Mouse (Mus musculus) B cell, adult 2 months (primary cell): Measurements from ENCODE around the gene Stk25.
A peak's percentile ranks its signal among the peaks of the same experiment; 100 is the strongest.
"Not testable (repeated sequence)": the region's sequence is repeated elsewhere in the genome, so short reads cannot be mapped to it uniquely, and the experiment has no call there.

Experiments used
- DNase-seq, 2 experiments: peaks; one replicate each; pipeline ENCODE4 v3.0.0; 2022

Gene Stk25

DNA sequence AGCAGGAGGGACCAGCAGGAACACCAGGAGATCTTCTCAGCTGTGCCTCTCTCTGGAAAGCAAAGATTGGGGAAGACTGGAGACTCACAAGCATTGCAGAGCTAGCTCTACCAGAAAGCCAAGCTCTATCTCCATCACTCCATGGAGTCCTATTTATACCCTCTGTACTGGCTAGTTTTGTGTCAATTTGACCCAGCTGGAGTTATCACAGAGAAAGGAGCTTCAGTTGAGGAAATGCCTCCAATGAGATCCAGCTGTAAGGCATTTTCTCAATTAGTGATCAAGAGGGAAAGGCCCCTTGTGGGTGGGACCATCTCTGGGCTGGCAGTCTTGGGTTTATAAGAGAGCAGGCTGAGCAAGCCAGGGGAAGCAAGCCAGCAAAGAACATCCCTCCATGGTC is at the start of gene Stk25:
Gene Stk25, minus strand, starts transcription at position 101 of the 400 bp plus-strand sequence.
- DNase-seq = not testable (repeated sequence)

DNA sequence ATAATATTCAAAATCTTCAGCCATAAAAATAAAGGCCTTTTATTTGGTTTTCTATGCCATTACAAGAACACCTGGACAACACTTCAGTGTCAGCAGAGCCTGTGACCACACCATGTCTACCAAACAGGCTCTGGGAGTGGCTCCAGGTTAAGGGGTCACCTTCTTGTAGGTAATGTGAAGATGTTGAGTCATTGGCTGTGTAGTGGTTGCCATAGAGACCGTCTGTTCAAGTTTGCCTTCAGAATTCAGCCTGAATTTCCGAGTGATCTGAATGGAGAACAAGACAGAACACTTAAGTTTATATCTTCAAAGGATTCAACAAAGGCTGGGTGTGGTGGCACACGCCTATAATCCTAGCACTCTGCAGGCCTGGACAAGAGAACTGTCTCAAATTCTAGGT is 46.9 kb upstream of the Stk25 start:
- no peak for DNase-seq

DNA sequence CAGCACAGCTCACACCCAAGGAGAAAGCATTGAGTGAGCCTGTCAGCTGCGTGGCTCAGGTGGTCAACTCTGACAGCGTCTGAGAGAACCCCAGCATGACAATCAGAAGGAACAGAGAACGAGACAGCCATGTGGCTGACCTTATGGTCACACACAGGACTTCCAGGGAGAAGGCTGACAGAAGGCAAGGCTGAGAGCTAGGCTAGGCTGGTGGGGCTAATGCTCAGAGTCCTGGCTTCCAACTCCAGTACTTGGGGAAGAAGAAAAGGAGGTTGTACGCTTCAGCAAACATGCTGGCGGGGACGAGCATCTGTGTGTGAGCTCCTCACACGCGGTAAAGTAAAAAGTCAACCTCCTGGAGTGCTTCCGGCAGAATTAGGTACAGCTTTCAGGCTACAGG is 45.9 kb upstream of the Stk25 start:
- DNase-seq = no peak

DNA sequence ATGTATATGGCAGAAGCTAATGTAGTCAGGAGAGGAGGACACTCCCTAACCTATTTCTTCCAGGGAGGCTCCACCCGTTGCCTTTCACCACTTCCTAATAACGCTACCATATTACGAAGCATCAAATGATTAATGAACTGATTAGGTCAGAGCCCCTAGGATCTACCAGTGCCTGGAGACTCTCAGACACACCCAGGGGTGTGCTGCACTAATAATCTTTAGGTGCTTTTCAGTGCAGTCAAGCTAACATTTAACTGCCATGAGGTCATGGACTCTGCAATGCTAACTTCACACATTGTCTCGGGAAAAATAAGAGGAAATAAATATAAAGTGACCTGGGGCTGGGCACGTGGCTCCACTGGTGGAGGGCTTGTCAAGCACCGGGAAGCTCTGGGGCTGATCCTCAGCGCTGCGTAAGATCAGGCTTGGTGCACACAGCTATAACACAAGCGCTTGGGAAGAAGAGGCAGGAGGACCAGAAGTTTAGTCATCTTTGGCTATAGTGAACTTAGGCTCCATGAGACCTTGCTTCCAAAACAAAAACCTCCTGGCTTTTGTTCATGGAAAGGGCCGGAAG is 45.1 kb upstream of the Stk25 start:
- DNase-seq = no peak

DNA sequence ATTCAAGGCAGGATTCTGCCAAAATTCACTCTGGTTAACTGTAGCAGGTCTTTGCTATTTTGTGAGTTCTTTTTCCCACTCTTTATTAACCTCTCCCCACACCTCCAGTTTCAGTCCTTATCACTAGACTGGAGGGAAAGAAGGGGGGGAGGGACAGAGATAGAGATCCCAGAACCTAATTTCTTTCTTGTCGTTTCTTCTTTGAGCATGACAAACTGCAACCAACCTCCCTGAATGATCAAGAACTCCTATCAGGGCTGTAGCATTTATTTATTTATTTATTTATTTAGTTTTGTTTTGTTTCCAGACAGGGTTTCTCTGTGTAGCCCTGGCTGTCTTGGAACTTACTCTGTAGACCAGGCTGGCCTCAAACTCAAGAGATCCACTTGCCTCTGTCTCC is 43.6 kb upstream of the Stk25 start:
- no peak for DNase-seq

DNA sequence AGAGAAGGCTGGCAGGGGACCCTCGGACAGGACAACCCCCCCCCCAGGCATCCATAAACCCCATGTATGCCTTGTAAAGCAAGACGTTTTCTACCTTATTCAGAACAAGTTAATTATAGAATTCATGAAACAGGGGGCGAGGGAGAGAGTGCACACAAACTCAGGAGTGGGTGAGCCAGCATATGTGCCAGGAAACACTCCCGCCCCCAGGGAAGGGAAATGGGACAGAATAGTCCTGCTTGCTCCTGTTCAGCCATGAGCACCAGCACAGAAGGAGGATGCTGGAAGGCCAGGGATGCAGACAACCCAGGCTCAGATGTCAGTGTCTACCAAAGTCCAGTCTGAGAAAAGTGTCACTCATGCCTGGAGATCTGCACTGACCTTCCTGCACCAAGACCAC is 40.7 kb upstream of the Stk25 start:
- no peak for DNase-seq

DNA sequence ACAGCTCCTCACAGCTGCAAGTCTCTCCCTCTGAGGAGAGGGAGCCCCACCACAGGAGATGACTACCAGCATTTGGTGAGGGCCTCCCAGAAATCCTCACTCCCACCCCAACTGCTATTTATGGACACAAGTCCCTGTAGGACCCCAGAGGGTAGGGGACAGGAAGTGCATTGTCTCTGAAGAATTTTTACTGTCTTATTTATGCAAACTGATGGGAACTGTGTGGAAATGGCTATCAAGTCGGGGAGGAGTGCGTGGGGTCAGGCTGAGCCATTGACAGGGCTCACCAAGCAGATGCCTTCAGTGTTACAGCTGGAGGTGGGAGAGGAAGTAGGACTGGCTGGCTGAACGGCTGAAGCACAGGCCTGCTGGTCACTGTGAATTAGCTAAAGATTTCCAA is 38.9 kb upstream of the Stk25 start:
- no peak for DNase-seq

DNA sequence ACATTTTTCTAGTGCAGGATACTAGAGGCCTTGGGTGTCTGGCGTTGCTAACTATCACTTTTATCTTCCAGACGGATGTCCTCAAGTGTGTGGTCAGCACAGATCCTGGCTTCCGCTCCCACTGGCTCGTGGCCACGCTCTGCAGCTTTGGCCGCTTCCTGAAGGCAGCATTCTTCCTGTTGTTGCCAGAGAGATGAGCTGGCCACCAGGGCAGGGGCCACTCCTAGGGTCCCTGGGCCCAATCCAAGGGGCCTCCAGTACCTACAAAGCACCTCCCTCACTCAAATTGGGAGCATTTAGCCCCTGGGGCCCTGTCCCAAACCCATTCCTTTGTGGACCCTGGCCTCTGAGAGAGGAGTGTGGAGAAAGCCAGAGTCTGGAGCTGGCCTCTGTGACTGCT is 36.5 kb upstream of the Stk25 start:
- DNase-seq = no peak

DNA sequence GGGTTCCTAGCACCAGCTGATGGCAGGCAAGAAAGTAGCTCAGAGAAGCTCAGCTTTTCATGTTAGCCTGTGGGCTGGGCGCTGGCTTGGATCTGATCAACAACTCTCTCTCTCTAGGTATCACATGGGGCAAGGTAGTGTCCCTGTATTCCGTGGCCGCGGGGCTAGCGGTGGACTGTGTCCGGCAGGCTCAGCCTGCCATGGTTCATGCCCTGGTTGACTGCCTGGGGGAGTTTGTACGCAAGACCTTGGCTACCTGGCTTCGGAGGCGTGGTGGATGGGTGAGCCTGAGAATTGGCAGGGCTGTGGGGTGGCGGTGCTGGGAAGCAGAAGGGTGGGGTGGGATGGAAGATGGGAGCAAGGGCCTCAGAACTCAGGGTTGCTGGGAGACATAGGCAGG is 35.5 kb upstream of the Stk25 start:
- DNase-seq = no peak

DNA sequence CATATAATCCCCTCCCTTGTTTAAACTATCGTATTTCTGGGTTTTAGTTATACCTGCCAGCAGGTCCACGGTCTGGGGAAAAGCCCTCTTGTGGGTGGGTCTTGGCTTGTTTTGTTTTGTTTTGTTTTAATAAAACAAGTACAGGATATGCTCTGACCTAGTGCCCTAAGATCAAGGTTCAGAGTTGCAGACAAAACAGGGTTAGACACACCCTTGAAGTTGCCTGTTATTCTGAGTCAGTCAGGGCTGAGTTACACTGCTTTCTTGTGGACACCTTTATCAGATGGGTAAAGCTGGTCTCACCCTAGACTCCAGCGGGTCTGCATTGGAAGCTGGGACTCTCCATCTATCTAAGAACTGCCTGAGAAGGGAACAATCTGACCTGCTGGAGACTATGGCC is 35.0 kb upstream of the Stk25 start:
- DNase-seq = no peak

DNA sequence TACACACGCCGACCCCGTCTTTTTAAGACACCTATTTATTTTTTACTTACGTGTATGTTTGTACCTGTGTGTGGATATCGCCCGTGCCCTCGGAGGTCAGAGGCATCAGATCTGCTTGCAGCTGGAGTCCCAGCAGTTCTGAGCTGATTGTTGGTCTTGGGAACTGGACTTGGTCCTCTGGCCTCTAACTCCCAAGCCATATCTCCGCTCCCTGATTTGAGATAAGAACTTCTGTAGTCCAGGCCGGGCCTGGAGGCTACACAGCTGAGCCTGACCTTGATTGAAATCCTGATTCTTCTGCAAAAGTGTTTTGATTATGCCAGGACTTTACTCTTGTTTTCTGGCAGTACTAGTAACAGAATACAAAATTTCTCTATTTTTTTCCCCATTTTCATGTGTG is 34.3 kb upstream of the Stk25 start:
- no peak for DNase-seq

DNA sequence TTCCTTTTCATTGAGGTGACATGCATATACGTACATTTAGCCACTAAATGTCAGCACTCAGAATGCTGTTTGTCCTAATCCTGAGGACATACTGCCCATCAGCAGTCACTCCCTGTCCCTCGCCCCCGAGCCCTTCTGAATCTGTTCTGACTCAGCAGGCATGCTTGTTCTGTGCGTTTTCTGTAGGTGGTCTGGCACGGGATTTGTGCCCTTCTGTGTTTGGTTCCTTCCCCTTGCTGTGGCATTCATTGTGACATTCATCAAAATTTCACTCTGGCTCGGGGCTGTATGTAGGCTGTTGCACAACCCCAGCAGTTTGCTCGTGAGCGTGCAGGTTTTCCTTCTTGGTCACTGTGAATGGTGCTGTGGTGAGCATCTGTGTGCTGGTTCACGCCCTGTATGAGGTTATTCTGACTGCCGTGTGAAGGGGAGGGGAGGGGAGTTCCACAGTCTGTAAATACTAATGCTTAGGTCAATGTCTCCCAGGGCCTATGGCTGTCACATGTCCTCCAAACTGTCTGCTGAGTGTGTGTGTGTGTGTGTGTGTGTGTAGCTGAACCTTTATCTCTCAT is 33.4 kb upstream of the Stk25 start:
- no peak for DNase-seq

DNA sequence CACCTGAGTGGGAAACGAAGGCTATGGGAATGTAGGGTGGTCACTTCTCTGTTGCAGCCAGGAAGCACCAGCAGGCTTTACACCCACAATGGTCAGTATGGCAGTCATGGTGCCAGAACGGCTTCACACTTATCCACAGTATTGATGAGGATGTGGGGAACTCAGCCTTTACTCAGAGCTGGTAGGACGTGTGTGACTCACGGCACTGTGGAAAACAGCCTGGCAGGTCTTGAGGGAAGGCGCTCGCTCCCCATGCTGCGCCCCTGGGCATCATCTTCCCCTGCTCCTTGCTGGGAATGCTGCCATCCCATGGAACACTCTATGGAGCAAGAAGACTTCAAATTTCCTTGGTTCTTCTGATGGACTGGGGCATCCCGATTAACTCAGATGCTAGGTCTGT is 32.6 kb upstream of the Stk25 start:
- DNase-seq = no peak

DNA sequence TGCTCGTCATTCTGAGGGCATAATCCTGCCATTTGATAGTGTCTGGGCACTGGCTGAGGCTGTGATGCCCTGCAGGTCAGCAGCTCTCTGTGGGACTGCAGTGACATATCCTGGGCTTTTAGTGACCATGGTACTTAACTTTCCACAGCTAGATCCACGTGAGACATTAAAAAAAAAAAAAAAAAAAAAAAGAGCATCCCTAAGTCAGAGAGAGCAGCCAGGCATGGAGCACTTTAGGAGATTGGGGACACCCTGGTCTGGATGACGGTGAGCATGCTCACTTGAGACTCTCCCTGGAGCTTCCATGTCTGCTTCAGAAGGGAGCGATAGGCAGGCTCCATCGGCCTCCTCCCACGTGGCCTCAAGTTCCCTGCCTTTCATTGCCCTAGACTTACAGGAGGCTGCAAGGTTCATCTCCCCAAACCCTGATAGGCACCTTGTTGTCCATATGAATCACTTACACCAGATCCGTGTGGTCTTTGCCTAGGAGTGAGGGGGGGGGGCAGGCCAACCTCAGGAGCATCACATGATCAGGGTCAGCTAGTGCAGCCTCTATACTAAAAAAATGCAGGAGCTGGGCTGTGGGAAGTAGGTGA is 31.5 kb upstream of the Stk25 start:
- DNase-seq = no peak

DNA sequence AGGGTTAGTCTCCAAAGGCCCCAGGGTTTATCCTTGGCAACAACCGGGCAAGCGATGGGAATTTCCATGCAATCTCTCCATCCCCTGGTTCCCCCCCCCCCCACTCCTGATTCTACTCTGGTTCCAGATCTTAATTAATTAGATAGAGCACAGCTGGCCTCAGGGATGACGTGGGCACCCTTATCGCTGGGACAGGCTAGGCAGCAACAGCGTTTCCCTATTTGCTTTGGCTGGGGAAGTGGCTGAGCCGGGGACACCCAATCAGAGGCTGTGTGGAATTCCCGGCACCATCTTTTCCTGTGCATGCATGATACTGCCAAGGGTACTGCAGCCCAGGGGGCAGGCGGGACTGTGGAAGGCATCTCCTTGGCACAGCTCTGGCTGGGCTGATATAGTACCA is 29.7 kb upstream of the Stk25 start:
- DNase-seq = no peak

DNA sequence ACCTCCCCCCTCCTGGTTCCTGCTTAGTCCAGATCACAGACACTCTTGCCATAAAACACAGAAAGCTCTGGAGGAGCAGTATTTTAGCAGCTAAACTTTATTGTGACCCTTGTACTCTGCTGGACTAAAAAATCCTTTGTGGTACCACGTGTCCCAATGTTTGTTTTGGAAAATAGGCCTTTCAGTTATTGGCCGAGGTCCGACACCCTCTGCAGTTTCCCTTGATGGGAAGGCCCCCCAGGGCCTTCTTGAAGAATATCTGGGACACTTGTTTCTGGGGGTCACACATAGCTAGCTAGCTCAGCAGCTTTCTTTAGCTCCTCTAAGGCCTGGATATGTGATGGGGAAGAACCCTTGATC is 28.5 kb upstream of the Stk25 start:
- DNase-seq = no peak

DNA sequence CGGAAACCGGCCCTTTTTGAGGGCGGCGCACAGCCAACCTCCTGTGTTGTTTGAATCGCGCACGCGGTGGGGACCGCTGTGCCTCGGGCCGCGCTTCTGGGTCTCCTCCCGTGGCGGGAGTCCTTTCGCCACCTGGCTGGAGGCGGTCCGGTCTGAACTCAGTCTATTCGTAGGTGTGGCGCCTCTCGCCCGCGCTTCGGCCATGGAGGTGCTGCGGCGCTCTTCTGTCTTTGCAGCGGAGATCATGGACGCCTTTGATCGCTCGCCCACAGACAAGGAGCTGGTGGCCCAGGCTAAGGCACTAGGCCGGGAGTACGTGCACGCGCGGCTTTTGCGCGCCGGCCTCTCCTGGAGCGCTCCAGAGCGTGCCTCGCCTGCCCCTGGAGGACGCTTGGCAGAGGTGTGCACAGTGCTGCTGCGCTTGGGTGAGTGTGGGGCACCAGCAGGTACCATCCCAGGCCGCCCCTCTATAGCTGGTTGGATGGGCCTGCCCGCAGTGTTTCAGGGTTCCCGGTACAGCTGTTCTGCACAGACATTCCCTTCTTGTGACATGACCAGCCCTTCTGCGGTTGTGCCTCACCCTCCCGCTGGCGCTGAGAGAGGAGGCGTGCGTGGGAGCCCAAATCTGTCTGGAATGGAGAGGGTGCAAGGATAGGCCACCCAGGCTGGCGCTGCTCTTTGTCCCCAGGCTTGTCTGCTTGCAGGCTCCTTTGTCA is 27.9 kb upstream of the Stk25 start:
- peak; percentile 12 to 15 for DNase-seq

DNA sequence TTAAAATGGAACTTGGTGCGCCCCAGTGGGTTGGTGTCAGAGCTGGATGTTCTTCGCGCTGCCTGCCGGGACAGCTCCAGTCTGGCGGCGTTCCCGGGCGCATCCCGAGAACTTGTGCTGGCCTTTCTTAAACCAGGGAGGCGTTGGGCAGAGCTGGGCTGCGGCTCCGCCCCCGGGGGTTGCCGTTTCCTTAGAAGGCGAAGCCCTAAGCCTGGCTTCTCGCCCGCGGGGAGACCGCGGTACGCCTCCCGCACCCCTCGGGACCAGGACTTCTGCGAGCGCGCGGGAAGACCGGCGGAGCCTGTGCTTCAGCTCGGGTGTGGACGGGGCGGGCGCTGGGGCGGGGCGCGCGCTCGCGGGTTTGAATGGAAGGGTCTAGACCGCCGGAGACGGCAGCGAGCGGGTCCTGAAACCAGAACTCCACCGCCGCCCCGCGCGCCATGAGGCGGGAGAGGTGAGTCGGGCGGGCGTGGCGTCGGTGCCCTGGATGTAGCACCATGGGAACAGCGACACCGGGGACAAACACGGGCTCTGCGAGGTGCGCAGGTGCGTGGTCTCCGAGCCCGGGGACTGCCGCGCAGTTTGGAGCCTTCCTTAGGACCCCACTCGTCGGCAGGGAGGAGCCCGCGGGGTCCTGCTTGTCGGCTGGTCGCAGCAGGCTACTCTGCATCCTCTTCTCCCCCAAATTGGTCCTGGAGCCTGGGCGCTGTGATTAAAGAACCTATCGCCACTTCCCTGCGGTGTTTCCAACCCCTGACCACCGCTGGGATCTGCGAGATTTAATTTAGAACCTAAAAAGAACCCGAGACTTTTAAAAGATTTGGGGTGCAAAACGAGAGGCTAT is 27.2 kb upstream of the Stk25 start, which contains the start of gene Bok:
Gene Bok, plus strand, starts transcription at position 260 of the 844 bp plus-strand sequence.
- DNase-seq = peak in 1 of 2 experiments; percentile 3

DNA sequence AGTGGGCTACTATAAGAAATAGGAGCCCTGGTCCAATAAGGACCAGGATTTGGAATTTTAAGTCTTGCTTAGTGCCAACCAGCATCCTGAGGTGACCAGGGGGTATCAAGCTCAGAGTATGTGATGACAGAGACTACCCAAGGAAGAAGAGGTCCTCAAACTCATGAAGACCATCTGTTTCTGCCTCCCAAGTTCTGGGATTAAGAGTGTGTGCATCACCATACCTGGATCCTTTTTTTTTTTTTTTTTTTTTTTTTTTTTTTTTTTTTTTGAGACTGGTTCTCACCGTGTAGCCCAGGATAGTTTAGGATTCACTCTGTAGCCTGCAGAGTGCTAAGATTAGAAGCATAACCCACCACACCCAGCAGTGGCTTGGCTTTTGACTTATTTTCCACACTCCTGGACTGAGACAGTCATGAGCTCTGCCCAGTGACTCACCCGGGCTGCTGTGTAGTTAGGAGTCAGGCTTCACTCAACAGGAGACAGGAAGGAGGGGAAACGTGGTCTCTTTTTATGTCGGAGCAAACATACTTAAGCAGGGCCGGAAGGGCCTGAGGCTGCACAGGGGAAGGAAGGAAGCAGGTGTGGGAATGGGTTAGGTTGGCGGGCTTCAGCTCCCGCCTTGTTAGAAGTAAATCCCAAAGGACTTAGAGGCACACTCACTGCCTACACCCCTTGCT is 21.6 kb upstream of the Stk25 start:
- no peak for DNase-seq

DNA sequence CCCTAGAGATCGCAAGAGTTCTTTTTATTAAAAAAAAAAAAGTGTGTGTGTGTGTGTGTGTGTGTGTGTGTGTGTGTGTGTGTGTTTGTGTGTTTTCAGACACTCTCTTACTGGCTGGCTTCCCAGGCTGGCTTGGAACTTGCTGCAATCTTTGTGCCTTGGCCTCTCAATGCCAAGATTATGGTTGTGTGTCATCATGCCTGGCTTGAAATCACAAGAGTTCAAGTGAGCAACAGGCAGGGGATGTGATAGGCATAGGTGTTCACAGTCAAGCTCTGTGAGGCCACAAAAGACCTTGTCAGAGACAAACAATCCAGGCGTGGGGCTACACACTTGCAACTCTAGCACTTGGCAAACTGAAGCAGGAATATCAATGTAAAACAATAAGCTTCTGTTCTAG is 19.9 kb upstream of the Stk25 start:
- no peak for DNase-seq

DNA sequence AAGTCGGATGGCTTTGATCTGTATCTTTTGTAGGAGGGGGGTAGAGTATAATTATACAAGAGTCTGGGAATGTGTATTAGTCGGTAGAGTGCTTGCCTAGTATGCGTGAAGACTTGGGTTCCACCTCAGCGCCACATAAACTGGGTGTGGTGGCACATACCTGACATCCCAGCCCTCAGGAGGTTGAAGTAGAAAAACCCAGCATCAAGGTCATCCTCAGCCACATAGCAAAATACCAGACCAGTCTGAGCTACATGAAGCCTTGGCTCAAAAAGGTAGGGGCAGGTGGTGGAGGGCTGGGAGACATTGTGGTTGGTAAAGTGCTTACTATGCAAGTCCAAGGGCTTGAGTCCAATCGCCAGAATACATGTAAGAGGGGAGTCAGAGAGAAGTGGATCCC is 14.2 kb upstream of the Stk25 start:
- DNase-seq = no peak

DNA sequence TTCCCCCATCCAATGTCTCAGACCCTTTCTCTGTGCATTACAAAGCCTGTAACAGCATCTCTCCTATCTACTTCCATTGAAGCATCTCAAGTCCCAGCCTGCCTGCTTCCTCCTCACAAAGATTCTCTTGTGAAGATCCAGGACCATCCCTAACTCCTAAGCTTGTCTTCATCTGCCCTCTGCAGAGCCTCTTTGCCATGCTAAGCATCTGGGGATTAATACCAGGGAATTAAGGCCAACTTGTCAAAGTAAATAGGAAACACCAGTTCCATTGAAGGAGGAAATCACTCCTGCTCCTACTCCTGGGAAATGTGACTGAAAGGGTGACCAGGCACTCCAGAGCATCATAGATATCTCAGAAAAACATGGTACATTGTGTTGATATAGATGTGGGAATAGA is 11.5 kb upstream of the Stk25 start:
- DNase-seq = no peak
